Mouse (Mus musculus): ENCODE data around the gene Hoxa5.

DNA sequence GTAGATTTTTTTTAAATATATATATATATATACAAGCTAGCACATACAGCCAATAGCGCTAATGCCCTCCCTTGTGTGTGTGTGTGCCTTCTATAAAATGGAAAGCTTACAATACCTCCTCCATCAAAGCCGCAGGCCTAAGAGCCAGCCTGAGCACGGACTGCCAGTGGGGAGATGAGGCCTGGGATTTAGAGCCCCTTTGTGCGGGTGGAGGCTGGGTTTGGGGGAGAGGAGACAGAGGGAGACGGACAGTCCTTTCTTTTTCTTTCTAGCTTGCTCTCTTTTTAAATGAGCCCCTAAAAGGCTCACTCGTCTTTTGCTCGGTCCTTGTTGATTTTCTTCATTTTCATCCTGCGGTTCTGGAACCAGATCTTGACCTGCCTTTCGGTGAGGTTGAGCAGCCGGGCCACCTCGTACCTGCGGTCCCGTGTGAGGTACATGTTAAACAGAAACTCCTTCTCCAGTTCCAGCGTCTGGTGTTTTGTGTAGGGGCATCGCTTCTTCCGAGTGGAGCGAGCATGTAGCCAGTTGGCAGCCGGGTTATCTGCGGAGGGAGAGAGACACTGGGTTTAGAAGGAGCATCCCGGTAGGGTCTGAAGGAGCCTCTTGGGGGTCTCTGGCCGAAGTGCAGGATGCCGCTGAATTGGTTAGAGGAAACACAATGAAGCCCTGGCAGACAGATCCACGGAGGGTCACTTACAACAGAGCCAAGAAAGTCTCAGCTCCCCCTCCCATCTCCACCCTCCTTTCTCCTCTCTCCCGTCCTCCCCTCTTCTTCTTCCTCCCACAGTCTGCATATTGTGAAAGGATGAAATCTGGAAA, 19.8 kb upstream of the Hoxa5 start:
- no peak for TF ChIP-seq USF1 (IDR thresholded peaks at IDR 0.05; ENCODE audit: low read depth, low read length)
- no peak for TF ChIP-seq MAX (IDR thresholded peaks at IDR 0.05; ENCODE audit: low read length)
- TF ChIP-seq POLR2A (IDR thresholded peaks at IDR 0.05; ENCODE audit: low read depth, low read length) = no peak
- no peak for TF ChIP-seq CTCF (conservative IDR thresholded peaks at IDR 0.05 in 1 of 2, IDR thresholded peaks at IDR 0.05 in 1 of 2; ENCODE audit: low read depth in 2 of 2, low read length in 2 of 2)
- TF ChIP-seq MAZ (IDR thresholded peaks at IDR 0.05; ENCODE audit: low read depth, low read length) = no peak
- no peak for TF ChIP-seq CHD2 (IDR thresholded peaks at IDR 0.05; ENCODE audit: low read length)
